Mouse (Mus musculus) megakaryocyte, embryonic 14.5 days (primary cell): ENCODE data around the gene Sergef. TPM values are rescaled to one million over a fixed set of nuclear protein-coding genes. Genes with fewer than 3 reads are reported as not detected.

Experiments used
- H3K27me3 ChIP-seq: replicated peaks from 2 replicates; pipeline ENCODE3; 2012; ENCODE audit warnings: inconsistent platforms
- H3K36me3 ChIP-seq: replicated peaks from 2 replicates; pipeline ENCODE3; 2012; ENCODE audit warnings: low read length, inconsistent platforms, mixed read lengths
- H3K4me1 ChIP-seq: 2 replicates; pipeline ENCODE4 v1.6.1; 2012; ENCODE audit warnings: inconsistent platforms
- H3K4me3 ChIP-seq: replicated peaks from 2 replicates; pipeline ENCODE3; 2012; ENCODE audit warnings: moderate library complexity, mild to moderate bottlenecking, inconsistent platforms
- H3K9me3 ChIP-seq: 2 replicates; pipeline ENCODE4 v1.6.1; 2012; ENCODE audit warnings: inconsistent platforms
- FLI1 ChIP-seq: IDR thresholded peaks from 2 replicates; pipeline ENCODE4 v1.6.1; 2012; ENCODE audit warnings: low read length, inconsistent platforms, mixed read lengths
- GATA1 ChIP-seq: IDR thresholded peaks from 3 replicates; pipeline ENCODE4 v1.6.1; 2012; ENCODE audit warnings: mixed read lengths, low read length, inconsistent platforms, borderline replicate concordance
- polyA plus RNA-seq: library from polyadenylated mRNA; stranded (reverse); fragments of >175 nt; gene quantifications from 2 replicates; pipeline ENCODE4 v1.2.3, GENCODE M21; 2012; ENCODE audit warnings: low replicate concordance; ENCODE audit not compliant: insufficient read depth

Gene Sergef
- polyA plus RNA-seq, 1 experiment = 2.4 TPM

DNA sequence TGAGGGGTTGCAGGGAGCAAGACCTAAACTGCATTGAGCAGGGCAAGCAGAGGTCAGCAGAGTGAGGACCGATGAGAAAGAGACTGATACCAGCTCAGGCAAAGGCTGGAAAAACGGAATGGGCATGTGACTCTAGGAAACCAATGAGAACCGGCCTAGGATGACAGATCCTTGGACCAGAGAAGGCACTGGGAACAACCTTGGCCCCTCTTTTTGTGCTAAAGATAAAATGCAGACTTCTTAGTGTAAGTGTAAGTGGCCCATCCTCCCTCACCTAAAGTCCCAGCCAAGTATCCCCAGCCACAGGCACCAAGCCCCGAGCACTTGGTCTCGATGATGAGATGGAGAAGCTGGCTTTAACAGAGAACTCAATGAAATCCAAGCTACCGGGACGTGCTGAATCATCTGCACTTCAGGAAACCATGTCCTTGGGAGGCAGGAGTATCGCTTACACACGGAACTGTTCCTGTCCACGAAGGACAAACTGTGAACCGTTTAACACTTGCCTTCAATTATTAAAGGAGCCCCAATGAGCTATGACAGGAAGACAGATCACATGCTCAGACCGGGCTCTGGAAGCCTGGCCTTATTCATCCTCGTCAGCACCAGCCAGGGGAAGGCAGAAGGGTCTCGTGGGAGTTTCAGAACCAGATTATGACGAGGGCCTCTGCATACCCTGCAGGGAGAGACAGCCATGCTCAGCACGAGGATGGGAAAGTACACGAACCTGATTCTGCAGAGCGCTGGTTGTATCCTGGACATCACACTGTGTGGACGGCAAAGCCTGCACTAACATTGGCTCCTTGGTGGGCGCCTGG is 87.5 kb downstream of the Sergef start:
- no peaks in the 10 kb centered on the region for H3K9me3 ChIP-seq
- no peak for TF ChIP-seq GATA1
- no peak for TF ChIP-seq FLI1
- H3K36me3 ChIP-seq = no peaks in the 10 kb centered on the region
- H3K4me1 ChIP-seq = peaks cover 28% of the 10 kb centered on the region
- peaks cover 15% of the 10 kb centered on the region for H3K27me3 ChIP-seq
- no peak overlapping the region for H3K4me3 ChIP-seq

DNA sequence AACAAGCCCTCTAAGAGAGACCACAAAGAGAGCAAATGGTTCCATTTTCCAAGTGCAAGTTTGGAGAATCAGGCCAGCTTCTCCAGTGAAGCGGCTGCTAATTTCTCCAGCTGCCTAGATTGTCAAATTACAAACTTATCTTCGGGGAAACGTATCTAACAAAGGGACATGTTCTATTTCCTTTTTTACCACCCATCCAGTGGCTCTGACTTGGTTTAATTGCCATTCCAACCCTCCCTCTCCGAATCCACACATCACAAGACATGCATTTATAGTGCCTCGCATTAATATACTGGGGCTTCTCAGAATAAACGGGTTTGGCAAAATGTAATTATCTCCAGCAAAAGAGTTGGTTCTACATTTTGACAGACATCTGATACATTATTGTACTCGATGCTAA is 88.4 kb downstream of the Sergef start:
- peaks cover 38% of the 10 kb centered on the region for H3K4me1 ChIP-seq
- H3K4me3 ChIP-seq = no peak overlapping the region
- TF ChIP-seq FLI1 (no peak), GATA1 (no peak)
- H3K27me3 ChIP-seq = peaks cover 11% of the 10 kb centered on the region
- no peaks in the 10 kb centered on the region for H3K9me3 ChIP-seq
- H3K36me3 ChIP-seq = no peaks in the 10 kb centered on the region

DNA sequence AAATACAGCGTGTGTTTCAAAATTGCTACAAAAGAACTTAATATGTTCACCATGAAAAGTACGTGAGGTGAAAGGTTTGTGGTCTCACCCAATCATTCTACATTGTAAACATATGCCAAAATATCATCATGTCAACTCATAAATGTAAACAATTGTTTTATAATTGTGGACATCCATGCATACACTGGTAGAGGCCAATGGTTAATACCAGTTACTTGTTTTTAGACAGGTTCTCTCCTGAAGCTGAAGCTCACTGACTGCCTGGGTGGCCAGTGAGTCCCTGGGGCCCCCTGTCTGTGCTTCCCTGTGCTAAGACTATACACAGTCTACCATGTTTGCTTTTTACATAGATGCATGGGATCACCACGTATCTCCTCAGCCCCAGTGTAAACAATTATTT is 91.5 kb downstream of the Sergef start:
- Histone ChIP-seq H3K27me3 (peaks cover 2% of the 10 kb centered on the region), H3K4me1 (peaks cover 64% of the 10 kb centered on the region), H3K36me3 (no peaks in the 10 kb centered on the region), H3K9me3 (no peaks in the 10 kb centered on the region), H3K4me3 (no peak overlapping the region)
- TF ChIP-seq FLI1 (no peak), GATA1 (no peak)

DNA sequence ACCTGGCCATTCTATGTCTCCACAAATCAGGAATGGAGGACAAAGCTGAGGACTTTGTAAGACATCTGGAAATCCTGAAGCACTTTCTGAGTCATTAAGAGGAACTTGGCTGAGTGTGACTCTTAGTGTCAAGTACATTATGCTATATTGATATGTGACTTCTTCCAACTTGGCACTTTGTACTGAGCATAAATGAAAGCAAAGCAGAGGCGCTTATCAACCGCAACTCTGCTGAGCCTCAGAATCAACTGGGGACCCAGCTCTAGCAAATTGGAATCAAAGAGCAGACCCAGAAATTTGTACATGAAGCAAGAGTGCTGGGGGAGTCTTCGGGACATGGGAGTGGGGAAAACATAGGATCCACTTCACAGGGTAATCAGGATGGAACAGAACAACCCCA is 92.0 kb downstream of the Sergef start:
- Histone ChIP-seq H3K4me3 (no peak overlapping the region), H3K9me3 (no peaks in the 10 kb centered on the region), H3K36me3 (peaks cover 4% of the 10 kb centered on the region), H3K27me3 (peaks cover 2% of the 10 kb centered on the region), H3K4me1 (peaks cover 67% of the 10 kb centered on the region)
- TF ChIP-seq FLI1 = no peak

DNA sequence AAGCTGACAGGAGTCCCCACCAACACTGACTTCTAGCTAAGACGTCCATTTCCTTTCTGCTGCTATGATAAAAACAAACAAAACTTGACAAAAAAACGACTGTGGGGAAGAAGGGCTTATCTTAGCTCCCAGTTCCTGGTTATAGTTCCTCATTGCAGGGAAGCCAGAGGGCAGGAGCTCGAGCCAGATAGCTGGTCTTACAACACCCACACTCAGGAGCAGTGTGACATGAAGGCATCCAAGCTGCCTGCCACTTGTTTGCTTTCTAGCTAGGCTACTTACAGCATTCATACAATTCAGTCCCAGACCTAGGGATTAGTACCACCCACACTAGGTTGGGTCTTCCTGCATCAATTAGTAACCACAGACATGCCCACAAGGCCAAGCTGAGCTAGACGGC is 93.1 kb downstream of the Sergef start:
- H3K4me1 ChIP-seq = peaks cover 57% of the 10 kb centered on the region
- peaks cover 9% of the 10 kb centered on the region for H3K36me3 ChIP-seq
- H3K27me3 ChIP-seq = peaks cover 2% of the 10 kb centered on the region
- TF ChIP-seq FLI1 (no peak), GATA1 (peak; percentile 70; the same call in 1 of the 3 replicates)
- no peaks in the 10 kb centered on the region for H3K9me3 ChIP-seq
- H3K4me3 ChIP-seq = peak overlapping the region; percentile 38

DNA sequence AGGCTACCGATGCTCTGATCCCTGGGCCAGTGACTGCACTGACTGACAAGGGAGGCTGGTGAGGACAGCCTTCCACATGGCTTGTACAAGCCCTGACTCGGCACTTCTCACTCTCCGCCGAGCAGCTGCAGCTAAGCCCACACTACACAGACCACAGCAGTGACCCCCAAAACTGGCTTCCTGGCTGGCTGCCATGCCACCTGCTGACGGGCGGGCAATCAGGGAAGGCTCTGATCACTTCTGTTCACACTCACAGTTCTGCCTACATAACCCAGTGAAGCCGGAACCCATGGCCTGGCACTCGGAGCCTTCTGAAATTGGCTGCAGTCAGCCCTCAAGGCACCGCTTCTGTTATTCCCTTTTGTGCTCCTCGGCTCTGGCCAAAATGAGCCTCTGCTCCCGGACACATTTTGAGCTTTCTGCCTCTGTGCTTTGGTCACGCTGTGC is 95.4 kb downstream of the Sergef start:
- H3K36me3 ChIP-seq = peaks cover 9% of the 10 kb centered on the region
- peak overlapping the region; percentile 38 for H3K4me3 ChIP-seq
- H3K27me3 ChIP-seq = no peaks in the 10 kb centered on the region
- H3K4me1 ChIP-seq = peaks cover 48% of the 10 kb centered on the region
- no peaks in the 10 kb centered on the region for H3K9me3 ChIP-seq
- TF ChIP-seq GATA1 (no peak), FLI1 (no peak)

DNA sequence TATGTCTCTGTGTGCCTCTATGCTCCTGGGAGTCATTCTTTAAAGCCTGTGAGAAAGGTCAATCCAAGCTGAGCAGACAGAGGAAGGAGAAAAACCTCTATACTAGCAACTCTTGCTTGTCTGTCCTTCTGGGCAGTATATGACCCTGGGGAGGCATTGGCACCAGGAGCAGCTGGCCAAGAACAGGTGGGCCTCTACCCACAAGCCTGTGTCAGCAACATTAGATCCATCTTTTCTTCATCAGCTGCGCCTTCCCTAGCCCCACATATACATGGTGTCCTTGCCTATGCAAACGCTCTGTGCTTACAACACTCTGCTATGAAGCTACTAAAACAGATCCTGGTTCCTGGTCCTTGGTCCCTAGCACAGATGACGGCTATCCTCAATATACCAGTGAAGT is 97.5 kb downstream of the Sergef start:
- peaks cover 9% of the 10 kb centered on the region for H3K36me3 ChIP-seq
- H3K27me3 ChIP-seq = peaks cover 2% of the 10 kb centered on the region
- no peak for TF ChIP-seq GATA1
- TF ChIP-seq FLI1 = no peak
- H3K4me1 ChIP-seq = peaks cover 44% of the 10 kb centered on the region
- H3K4me3 ChIP-seq = no peak overlapping the region
- H3K9me3 ChIP-seq = no peaks in the 10 kb centered on the region

DNA sequence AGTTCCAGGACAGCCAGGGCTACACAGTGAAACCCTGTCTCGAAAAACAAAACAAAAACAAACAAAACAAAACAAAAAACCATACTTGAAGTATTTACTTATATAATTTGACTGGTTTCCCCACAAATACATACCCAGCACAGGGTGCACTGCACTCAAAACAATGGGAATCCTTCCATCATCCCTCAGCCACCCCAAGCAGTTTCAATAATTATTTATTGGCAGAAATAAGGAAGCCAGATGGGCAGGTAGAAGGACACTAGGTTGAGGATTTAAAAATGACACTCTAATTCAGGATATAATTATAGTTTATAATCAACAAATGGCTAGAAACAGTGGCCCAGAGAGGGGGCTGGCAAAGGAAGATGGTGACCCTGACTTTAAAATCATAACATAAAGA is 99.0 kb downstream of the Sergef start:
- TF ChIP-seq GATA1 (no peak), FLI1 (no peak)
- Histone ChIP-seq H3K9me3 (no peaks in the 10 kb centered on the region), H3K27me3 (peaks cover 7% of the 10 kb centered on the region), H3K4me1 (peaks cover 43% of the 10 kb centered on the region), H3K4me3 (no peak overlapping the region), H3K36me3 (peaks cover 9% of the 10 kb centered on the region)

DNA sequence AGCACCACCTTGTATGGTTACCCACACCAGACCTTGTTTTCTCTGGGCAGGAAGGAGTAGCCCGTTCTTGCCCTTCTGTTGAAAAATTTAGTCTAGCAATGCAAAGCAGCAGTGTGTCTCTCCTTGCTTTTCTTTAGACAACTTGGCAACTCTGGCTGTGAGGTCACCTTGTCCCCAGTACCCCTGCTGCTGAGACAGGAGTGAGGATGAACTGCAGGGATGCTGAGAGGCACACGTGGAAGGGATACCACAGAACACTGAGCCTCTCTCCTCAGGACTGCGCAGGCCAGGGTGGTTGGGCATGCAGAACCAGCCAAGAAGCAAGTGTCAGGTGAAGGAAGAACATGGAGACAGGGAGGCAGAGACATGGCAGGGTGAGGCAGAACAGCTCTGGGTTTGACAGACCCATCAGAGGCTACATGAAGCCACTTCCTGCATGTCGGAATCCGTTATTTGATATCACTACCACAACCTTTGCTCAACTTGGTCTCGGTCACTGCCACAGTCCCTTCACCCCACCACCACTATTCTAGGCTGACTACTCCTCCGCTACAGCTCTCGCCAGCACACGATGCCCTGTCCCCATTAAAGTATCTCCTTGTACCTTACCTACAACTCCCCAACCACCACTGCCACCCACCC is 103.0 kb downstream of the Sergef start:
- Histone ChIP-seq H3K4me1 (peaks cover 24% of the 10 kb centered on the region), H3K36me3 (no peaks in the 10 kb centered on the region), H3K4me3 (peak overlapping the region; percentile 64), H3K9me3 (no peaks in the 10 kb centered on the region), H3K27me3 (peaks cover 16% of the 10 kb centered on the region)
- TF ChIP-seq GATA1 (no peak), FLI1 (no peak)

DNA sequence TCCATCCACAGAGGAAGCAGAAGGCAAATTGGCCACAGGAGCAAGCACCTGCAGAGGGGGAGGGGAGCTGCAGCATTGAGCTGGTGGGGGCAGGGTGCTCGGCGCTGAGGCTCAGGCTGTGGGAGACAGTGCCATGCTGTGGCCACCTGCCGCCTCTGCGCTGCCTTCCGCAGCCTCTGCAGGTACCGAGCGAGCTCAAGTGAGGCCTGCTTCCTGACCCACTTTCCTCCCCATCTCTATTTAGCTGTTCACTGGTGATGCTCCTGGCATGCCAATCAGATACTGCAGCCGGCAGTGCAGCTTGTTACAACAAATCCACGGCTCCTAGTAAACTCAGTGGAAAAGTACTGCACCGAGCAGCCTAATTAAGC is 104.2 kb downstream of the Sergef start:
- Histone ChIP-seq H3K27me3 (peaks cover 16% of the 10 kb centered on the region), H3K4me1 (peaks cover 24% of the 10 kb centered on the region), H3K9me3 (no peaks in the 10 kb centered on the region), H3K4me3 (no peak overlapping the region), H3K36me3 (no peaks in the 10 kb centered on the region)
- TF ChIP-seq GATA1 (no peak), FLI1 (no peak)
